Mouse (Mus musculus): ENCODE data around the gene Recql5.

The Recql5 gene

DNA sequence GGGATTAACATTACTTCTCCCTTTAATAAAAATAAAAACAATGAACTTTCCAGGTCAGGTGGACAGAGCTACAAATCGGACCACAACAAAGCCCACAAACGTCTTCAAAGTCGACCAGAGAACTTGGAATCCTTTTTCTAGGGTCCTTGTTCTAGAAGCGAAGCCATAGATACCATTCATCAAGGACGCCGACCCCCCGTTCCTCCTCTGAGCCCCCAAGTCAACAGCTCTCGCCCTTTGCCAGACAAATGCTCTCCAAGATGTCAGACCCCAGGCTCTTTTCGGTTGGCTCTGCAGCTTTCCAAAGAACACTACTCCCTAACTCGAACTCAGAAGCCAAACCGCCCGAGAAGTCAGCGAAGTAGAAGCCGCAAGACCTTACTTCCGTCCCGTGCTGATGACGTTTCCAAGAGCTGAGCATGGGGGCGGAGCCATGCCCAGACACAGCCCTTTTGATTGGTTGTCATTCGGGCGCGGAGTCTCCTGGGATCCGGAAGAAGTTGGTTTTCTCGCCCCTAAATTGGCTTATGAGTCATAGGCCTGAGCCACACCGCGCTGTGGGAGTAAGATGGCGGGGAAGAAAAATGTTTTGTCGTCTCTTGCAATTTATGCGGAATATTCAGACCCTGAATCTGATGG lies at the start of gene Recql5, which contains the start of gene Sap30bp:
TSS of gene Recql5 (minus strand) at position 370 of the 639 bp plus-strand sequence.
TSS of gene Sap30bp (plus strand) at position 175 of the 639 bp plus-strand sequence.
- peak; percentile 96 to 98 for DNase-seq (ENCODE audit: low spot score in 2 of 2)

DNA sequence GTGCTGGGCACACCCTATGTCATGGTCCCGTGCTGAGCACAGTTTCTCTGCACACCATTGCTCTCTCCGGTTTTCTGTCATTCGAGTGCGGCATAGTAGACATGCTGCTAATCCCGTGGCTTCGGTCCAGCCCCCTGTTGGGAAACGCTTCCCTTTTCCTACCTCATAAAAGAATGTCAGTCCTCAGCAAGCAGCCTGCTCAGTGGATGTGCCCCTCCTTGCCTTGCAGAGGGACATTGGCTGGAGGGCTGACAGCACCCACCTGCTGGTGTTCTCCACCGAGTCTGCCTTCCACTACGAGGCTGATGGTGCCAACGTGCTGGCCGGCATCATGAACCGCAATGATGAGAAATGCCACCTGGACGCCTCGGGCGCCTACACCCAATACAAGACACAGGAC lies 49.2 kb upstream of the Recql5 start:
- DNase-seq (ENCODE audit: low spot score in 2 of 2): no peak

DNA sequence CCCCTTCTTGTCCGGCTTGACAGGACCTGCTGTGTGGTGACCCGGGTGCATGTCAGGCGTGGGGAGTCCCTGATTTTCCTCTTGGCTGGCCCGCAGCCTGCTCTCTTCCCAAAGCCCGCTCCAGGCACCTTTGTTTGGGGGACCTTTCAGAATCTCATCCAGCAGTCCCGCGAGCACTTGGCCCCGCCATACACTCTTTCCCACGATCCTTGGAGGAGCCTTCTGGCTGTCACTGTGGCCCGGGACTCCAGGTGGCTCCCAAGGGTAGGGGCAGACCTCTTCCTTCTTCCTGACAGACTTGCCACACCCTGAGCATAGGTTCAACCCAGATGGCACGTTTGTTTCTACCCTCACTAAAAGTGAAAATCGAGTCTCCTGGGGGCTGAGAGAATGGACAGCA lies 42.3 kb upstream of the Recql5 start:
- no peak for DNase-seq (ENCODE audit: low spot score in 2 of 2)

DNA sequence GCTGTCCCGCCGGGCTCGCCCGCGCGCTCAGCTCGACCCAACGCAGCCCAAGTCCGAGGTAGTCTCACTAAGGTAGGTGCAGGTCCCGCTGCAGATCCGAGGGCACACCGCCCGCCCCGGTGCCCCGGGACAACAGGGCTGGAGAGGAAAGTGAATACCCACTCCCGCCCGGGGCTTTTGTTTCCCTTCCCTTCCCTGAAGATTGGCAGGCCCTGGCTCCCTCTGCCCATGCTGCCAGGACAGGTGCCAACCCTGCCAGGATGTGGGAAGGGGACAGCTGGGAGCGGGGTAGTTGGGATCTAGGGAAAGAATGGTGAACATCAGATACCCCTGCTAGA lies 41.8 kb upstream of the Recql5 start:
- DNase-seq (ENCODE audit: low spot score in 2 of 2): no peak

DNA sequence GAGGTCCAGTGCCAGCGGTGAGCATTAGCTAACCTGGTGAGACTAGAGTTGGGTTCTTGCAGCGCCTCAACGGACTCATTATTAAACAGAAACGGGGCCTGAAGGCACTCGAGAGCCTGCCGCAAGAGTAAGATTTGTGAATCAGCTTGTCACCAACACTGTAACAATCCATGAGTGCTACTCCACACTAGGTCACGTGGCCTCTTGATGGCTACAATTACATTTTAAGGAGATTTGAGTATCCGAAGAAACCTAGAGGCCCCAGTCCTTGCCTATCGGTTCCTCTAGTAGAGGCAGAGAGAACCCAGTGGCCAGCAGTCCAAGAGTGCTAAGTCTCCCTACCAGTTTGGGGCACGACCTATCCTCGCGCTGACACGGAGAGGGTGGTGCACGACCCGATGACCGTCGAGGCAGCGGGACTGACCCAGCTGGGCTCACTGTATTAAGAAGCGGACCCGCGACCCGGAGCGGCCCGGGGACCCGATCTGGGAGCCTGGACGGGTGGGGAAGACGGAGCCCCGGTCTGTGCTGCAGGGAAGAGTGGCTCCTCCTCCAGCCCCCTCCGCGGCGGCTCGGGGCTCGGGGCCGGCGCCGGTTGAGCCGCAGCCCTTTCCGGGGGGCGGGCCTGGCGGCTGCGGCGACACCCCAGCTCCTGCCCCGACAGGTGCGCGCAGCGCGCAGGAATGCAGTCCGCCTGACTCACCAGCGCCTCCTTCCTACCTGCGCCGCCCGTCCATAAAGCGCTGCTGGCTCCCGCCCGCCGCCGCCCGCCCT lies 41.2 kb upstream of the Recql5 start, which contains the start of gene Itgb4:
TSS of gene Itgb4 (plus strand) at position 401 of the 774 bp plus-strand sequence.
- DNase-seq (ENCODE audit: low spot score in 2 of 2): no peak

DNA sequence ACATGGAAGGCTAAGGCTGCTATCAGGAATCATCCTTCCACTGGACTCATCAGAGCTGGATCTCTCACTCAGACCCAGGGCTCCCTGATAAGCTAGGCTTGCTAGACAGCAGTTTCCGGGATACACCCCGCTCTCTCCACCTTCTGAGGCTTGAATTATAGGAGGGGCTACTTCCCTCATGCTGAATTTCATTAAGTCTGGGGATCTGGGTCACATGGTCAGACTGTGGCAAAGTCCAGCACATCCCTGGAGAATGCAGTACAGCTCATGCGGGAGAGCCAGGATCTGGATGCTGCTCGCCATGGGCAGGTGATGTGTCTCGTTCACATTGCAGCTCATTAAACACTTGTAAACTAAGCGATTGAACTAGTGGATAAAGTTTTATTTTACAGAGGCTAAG lies 37.7 kb upstream of the Recql5 start:
- no peak for DNase-seq (ENCODE audit: low spot score in 2 of 2)

DNA sequence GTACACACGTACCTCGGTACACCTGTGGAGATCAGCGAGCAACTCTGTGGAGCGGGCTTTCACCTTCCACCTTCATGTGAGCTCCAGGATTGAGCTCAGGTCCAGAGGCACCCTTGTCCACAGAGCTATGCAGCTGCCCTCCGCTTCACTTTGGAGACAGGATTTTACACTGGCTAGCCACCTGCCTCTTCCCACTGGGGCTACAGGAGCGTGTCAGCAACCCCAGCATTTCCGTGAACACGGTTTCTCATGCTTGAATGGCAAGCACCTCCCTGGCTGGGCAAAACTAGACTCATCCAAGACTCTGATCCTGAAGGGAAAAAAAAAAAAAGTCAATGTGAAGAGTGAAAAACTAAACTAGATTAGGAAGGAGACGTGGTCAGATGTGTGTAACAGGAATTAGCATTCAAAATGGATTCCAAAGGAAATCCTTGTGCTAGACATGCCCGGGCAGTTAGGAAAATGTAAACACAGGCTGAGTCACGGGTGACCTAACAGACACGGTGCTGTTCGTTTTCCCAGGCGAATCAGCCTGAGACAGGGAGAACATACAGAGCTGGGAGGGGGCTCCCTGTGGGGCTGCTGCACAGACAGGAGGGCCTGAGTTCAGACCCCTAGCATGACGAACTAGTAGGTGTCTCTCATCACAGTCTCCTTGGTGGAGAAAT lies 36.9 kb upstream of the Recql5 start:
- DNase-seq (ENCODE audit: low spot score in 2 of 2): no peak

DNA sequence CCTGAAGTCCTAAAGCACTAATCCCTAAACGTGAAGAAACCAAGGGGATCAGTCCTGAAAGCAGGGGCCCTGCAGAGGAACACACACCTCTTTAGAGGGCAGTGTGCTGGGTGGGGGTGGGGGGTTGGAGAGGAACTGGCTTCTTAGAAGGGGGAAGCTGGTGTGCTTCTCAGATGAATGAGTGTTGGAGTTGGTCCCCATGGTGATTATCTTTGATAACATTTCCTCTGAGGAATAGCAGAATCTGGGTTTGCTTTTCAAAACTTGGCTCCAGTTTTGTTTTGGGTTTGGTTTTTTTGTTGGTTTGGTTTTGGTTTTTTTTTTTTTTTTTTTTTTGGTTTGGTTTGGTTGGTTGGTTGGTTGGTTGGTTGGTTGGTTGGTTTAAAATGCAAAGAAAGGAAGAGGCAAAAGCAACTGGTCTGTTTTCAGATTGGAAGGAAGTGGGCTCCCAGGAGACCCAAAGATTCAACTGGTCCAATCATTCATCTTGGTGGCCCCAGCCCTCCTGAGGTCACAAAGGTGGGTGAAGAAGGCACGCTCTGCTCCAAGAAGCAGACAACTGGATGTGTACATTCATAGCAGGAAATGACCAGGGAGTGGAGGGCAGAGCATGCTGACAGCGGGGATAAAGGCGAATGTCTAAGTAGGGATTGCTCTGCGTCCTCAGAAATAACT lies 35.6 kb upstream of the Recql5 start:
- no peak for DNase-seq (ENCODE audit: low spot score in 2 of 2)

DNA sequence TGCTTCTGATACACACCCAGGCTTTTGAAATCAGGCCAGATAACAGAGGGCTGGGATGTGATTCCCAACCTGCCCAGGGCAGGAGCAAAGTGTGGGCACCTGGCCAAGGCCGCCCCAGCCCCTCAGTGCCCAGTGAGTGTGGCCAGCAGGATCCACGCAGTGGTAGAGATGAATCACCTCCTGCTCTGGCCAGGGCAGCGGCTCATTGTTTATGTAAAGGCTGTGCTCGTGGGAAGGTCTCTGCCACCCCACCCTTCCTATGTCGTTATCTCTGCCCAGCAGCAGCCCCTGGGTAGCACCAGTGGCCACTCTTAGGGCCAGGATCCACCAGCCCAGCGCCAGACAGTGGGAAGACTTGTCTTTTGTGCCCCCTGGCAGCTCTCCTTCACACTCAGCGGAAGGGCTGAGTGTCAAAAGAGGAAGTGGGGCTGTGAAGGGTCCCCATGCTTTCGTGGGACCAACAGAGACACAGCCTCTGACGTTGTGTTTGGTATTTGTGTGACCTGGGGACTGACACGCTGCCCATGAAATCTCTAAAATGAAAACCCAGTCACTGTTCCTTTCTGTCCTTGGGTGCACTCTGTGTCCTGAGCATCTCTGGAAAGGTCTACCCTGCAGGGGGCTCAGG lies 31.8 kb upstream of the Recql5 start:
- DNase-seq (ENCODE audit: low spot score in 2 of 2): no peak

DNA sequence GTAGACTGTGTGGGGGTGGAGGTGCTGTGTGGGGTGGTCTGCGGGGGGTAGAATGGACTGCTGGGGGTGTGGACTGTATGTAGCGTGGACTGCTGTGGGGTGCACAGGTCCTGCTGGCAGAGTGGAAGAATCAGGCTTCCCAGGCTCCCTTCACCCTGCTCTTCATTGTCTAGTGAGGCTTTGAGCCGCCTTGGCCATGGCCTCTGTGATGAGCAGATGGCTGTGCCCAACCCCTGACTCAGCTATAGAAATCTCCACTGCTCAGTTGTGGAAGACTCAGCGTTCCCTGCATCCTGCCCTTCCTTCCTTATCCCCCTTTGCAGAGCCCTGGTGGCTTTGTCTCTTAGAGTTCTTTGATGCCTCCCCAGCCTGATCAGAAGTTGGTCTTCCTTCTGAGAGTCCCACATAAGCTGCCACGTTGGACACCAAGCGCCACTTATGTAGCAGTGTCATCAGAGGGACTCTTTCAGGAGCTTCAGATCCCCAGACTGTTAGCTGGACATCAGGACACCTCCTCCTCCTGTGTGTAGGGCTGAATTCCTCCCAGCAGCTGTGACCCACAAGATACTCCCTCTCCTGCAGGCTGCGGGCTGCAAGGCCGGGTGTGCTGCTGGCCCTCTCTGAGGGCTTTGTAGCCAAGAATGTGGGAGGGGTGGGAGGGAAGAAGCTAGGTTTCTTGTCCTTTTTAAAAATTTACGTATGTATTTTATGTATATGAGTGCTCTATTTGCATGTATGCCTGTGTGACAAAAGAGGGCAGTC lies 29.6 kb upstream of the Recql5 start:
- DNase-seq (ENCODE audit: low spot score in 2 of 2): no peak

DNA sequence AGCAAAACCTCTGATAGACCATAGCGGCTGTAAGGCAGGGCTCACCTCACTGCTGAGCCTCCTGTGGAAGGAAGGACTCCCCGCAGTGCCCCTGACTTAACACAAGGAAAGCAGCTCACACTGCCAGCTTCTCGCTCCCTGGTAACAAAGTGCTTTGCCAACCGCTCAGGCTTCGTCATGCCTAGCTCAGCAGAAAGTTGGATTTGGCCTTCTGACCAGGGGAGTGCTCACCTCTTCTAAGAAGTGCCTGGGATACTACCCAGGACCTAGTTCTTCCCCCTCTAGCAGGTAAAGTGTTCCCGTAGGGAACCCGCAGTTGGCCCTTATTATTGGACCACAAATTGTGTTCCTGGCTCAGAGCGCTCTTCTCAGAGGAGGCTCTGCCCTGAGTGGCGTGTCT lies 25.7 kb upstream of the Recql5 start:
- no peak for DNase-seq (ENCODE audit: low spot score in 2 of 2)

DNA sequence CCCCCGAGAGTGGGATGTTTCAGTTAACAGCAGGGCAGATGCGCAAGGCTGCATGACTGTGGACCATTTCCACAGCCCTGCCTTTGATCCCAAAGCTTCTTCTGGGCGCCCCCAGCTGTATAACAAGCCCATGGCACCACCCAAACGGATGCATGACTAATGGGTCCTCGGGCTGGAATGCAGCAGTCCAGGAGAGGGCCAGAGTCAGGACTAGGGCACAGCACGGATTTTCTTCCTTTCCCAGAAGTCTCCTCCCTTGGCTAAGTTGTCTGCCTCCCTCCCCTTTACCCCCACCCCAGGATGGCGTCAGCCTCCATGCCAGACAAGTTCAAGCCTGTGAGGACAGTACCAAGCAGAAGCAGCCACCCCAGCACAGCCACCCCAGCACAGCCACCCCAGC lies 24.7 kb upstream of the Recql5 start:
- DNase-seq (ENCODE audit: low spot score in 2 of 2): no peak

DNA sequence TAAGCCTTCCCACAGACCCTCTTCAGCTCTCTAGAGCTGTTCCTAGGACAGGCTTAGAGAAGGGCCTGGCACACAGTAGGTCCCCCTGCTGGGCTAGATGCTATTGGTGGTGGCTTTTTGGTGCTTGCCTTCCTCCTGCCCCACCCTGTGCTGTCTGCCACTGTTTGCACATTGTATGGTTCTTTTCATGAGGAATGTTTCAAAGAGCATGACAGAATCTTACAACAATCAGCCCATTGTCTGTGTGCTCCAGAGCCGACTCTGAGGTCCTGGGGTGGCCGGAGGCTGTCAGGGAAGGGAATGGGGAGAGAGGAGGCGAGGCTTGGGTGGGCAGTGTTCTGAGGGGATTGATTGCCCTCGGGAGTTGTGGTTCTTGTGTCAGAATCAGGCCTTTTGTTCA lies 23.2 kb upstream of the Recql5 start:
- DNase-seq (ENCODE audit: low spot score in 2 of 2): no peak

DNA sequence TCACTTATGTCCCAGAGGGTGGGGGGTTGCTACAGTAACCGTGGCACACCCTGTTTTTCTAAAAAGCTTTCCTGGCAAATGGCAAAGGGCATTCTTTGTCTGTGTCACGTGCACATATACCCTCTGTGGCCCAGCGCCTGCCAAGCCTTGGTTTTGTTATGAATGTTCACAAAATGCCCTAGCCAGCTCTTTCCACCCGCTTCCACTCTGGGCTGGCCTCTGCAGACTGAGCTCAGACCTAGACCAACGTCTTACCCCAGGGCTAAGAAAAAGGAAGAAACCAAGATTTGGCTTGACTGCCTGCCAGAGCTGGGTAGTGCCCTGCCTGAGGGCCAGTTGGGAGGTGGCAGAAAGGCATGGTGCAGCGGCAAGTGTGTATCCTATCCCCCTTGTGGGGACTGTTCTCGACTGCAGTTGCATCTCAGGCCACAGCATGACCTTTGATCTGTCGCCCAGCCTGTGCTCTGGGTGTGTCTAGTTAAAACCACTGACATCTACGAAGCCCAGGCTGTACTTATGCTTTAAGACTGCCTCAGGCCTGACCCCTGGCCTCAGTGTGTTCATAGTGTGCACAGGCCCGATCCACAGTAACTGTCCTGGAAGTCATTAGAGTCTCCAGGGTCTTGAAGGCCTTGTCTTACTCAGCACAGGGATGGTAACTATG lies 22.1 kb upstream of the Recql5 start:
- DNase-seq (ENCODE audit: low spot score in 2 of 2): no peak

DNA sequence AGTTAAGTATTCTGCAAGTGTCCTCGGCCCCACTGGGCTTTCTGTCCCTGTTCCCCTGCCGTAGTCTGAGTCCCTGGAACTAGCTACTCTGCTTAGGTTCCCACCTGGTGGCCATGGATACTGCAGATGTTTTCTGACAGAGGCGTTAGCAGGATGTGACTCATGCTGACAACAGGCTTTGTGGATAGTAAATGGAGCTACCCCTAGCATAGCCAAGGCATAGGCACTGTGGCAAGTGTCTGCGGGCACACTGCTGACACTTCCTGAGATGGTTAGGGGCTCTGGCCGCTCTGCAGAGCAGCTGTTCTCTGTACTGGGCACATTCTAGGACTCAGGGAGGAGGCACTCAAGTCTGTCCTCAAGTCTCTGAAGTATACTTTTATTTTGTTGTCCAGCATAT lies 21.4 kb upstream of the Recql5 start:
- DNase-seq (ENCODE audit: low spot score in 2 of 2): no peak

DNA sequence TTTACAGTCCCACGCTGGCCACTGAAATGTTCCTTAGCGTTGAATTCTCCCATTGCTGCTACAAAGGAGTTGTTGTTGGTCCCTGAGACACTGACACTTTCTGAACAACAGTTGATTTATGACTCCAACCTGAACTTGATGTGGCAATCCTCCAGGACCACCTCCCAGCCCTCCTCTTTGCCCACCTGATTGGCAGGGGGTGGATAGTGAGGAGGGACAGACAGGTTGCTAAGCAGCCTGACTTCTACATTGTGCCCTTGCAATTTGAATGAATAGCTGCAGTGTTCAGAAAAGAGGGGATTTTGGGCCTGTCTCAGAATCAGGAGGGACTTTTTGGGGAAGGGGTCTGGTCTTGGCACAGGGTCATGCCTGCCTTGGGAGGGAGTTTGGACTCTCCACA lies 17.4 kb upstream of the Recql5 start:
- DNase-seq (ENCODE audit: low spot score in 2 of 2): no peak

DNA sequence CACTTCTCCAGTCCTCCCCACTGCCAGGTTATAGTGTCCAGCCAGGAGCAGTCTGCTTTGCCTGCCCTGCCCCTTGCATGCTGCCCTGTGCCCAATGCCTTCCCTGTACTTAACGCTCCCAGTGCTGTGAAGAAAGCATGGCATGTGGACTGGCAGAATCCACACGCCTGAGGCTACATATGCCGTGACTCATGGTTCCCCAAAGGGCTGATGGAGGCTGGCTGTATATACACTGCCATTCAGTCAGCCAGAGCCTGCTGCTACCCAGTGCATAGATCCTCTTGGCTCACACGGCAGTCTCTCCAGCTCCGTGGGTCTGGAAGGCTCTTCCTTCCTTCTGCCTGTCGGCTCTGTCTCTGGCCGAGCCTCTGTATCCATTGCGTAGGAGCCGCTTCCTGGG lies 15.0 kb upstream of the Recql5 start:
- DNase-seq (ENCODE audit: low spot score in 2 of 2): no peak

DNA sequence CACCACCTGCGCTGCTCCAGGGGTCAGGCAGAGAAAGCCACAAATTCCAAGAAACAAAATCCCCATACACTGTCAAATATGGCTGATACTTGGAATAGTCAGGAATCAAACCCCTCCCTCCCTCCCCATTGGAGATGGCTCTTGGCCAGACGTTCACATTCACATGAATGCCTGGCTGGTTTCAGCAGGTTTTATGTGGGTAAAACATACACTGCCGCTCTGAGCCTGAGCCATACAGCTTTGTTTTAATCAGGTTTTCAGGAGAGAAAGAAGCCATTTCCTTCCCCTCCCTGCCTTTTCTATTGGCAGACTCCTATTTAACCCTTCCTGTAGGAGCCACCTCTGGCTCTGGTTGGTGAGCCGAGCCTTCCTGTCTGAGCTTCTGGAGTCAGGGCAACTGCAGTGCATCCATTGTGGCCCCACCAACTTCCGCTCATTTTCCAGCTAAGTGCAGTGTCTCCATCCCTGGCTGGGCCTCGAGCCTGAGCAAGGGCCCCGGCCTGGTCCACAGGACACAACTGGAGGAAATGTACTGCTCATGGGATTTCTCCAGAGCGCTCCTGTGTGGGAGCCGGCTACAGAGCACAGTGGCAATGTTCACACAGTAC lies 13.0 kb upstream of the Recql5 start:
- DNase-seq (ENCODE audit: low spot score in 2 of 2): no peak

DNA sequence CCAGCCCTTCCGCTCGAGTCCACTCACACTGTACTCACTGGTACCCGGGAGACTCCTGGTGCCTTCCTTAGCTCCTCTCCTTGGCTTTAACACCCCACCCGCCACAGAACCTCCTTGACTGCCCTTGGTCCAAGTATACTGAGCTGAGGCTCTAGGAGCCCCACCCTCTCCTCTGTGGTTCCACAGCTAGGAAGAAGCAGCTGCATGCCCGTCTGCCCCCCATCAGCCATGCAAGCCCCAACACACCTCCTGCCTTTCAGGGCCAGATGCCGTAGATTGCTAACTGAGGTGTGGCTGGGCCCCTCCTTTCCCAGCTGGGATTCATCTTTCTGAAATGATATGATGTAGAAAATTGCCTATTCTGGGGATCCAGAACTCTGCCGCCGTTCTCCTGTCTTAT lies 12.0 kb upstream of the Recql5 start:
- no peak for DNase-seq (ENCODE audit: low spot score in 2 of 2)

DNA sequence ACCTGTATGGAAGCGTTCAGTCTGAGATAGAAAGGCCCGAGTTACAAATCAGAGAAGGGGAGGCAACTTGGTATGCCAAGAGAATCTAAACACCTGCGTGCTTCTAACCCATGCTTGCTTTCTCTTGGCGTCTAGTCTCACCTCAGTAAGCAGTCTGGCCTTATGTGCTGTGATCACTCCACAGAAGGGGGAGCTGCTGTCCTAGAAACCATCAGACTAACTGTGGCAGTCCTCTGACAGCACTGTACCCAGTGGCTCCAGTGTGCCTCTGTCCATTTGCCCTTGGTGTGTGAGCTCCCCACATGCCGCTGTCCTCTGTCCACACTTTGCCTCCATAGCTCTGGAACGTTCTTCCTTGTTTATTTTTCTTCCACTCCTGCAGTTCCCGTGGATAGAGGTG lies 8.7 kb upstream of the Recql5 start:
- DNase-seq (ENCODE audit: low spot score in 2 of 2): no peak
